Mouse (Mus musculus): Measurements from ENCODE around the gene Foxj3. TPM values are rescaled to one million over a fixed set of nuclear protein-coding genes. Genes with fewer than 3 reads are reported as not detected.
"Not testable (repeated sequence)": the region's sequence is repeated elsewhere in the genome, so short reads cannot be mapped to it uniquely, and the experiment has no call there.

Gene Foxj3
- 29.5 and 29.8 TPM in 2 replicates for polyA plus RNA-seq (2016; fragmentation: Nextera tagmentation; extraction: Ambion mirVana)

- peaks cover 12% of the 10 kb centered on the region; the same call in 1 of the 2 replicates for H3K4me1 ChIP-seq
- not testable (repeated sequence) for H3K4me3 ChIP-seq; H3K9me3 ChIP-seq; H3K36me3 ChIP-seq; H3K4me2 ChIP-seq (replicated peaks); H3K27me3 ChIP-seq; H3K9ac ChIP-seq; H3K27ac ChIP-seq; ATAC-seq (ENCODE audit: insufficient number of reproducible peaks, insufficient read depth, low FRiP score, low TSS enrichment)
- 90% methylated on average over 4 of the region's 4 CpGs for WGBS
These were observed at the start of gene Foxj3 for GRCm38 (mm10) chr4:119536615-119537014. Gene Foxj3, plus strand, starts transcription at chr4:119537004.

DNA sequence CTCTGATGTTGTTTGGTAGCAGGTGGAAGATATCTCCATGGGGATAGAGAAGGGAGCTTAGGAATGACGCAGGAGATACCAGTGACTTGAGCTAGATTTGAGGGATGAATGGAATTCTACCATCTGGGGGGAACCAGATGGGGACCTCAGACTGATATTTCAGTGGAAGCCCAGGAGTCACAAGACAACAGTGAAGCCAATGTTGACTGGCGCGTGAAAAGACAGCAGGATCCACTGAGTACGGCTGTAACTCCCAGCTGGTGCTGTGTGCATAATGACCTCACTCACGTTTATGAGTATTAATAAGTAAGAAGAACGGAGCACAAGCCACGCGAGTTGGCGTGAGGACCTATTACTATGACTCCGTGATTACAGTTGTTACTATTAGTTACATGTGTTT lies 47.1 kb upstream of the Foxj3 start:
- Histone ChIP-seq H3K9ac (no peak overlapping the region), H3K9me3 (no peaks in the 10 kb centered on the region), H3K27me3 (peaks cover 29% of the 10 kb centered on the region), H3K4me3 (no peak overlapping the region), H3K36me3 (no peaks in the 10 kb centered on the region), H3K4me1 (peaks cover 3% of the 10 kb centered on the region; the same call in 1 of the 2 replicates), H3K27ac (no peak overlapping the region), H3K4me2 (replicated peaks) (no peak overlapping the region)
- no peak for ATAC-seq (ENCODE audit: insufficient number of reproducible peaks, insufficient read depth, low FRiP score, low TSS enrichment)
- 92% methylated on average over 10 of the region's 10 CpGs for WGBS

DNA sequence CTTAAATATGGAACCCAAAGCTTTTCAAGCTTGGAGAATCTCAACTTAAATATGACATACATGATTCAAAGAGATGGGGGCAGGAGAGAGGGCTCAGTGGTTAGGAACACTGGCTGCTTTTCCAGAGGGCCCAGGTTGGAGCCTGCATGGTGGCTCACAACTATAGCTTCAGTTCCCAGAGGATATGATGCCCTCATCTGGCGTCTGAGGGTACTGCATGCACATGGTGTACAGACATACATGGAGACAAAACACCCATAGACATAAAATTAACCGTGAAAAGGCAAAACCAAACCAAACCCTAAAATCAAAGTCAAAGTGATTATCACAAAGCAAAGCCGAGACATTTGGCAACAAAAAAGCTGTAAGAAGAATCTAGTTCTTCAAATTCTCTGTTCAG lies 46.0 kb upstream of the Foxj3 start:
- peaks cover 3% of the 10 kb centered on the region; the same call in 1 of the 2 replicates for H3K4me1 ChIP-seq
- H3K4me3 ChIP-seq: no peak overlapping the region
- no peak overlapping the region for H3K4me2 ChIP-seq (replicated peaks)
- no peak overlapping the region for H3K9ac ChIP-seq
- no peak overlapping the region for H3K27ac ChIP-seq
- WGBS: 72% methylated on average over 3 of the region's 3 CpGs
- peaks cover 29% of the 10 kb centered on the region for H3K27me3 ChIP-seq
- ATAC-seq (ENCODE audit: insufficient number of reproducible peaks, insufficient read depth, low FRiP score, low TSS enrichment): no peak
- H3K9me3 ChIP-seq: no peaks in the 10 kb centered on the region
- no peaks in the 10 kb centered on the region for H3K36me3 ChIP-seq

- Histone ChIP-seq H3K4me2 (replicated peaks) (peak within 1 kb of the TSS; percentile 95), H3K4me1 (peaks cover 3% of the 10 kb centered on the region; the same call in 1 of the 2 replicates), H3K9me3 (no peaks in the 10 kb centered on the region), H3K27me3 (peaks cover 33% of the 10 kb centered on the region), H3K27ac (no peak within 1 kb of the TSS), H3K36me3 (no peaks in the 10 kb centered on the region), H3K4me3 (peak within 1 kb of the TSS; percentile 58), H3K9ac (peak within 1 kb of the TSS; percentile 61)
- ATAC-seq (ENCODE audit: insufficient number of reproducible peaks, insufficient read depth, low FRiP score, low TSS enrichment): peak; percentile 77; the same call in 1 of the 2 replicates
- under 1% methylated on average over 77 of the region's 77 CpGs for WGBS
These were observed 44.4 kb upstream of the Foxj3 start, which contains the start of gene Rimkla for GRCm38 (mm10) chr4:119492291-119492932. Gene Rimkla, minus strand, starts transcription at chr4:119492628.

DNA sequence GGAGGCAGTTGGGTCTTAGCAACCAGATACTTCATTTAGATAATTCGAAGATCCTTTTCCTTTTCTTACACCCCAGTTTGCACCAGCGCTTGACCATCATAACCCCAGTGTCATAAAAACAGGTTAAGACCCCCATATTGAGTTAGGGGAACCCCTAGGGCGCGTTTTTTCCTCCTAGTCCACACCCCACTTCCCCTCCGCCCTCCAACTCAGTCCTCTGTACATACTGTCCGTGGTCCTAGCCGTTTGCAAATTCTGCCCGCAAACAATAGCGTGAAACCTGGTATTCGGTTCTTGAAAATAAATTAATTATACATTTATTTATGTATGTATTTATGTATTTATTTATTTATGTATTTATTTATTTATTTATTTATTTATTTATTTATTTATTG lies 43.9 kb upstream of the Foxj3 start:
- no peak for ATAC-seq (ENCODE audit: insufficient number of reproducible peaks, insufficient read depth, low FRiP score, low TSS enrichment)
- H3K4me3 ChIP-seq: peak overlapping the region; percentile 58
- no peaks in the 10 kb centered on the region for H3K9me3 ChIP-seq
- H3K36me3 ChIP-seq: no peaks in the 10 kb centered on the region
- no peak overlapping the region for H3K9ac ChIP-seq
- peak overlapping the region; percentile 95 for H3K4me2 ChIP-seq (replicated peaks)
- H3K27ac ChIP-seq: no peak overlapping the region
- H3K27me3 ChIP-seq: peaks cover 33% of the 10 kb centered on the region
- peaks cover 3% of the 10 kb centered on the region; the same call in 1 of the 2 replicates for H3K4me1 ChIP-seq
- 37% methylated on average over 10 of the region's 10 CpGs for WGBS

DNA sequence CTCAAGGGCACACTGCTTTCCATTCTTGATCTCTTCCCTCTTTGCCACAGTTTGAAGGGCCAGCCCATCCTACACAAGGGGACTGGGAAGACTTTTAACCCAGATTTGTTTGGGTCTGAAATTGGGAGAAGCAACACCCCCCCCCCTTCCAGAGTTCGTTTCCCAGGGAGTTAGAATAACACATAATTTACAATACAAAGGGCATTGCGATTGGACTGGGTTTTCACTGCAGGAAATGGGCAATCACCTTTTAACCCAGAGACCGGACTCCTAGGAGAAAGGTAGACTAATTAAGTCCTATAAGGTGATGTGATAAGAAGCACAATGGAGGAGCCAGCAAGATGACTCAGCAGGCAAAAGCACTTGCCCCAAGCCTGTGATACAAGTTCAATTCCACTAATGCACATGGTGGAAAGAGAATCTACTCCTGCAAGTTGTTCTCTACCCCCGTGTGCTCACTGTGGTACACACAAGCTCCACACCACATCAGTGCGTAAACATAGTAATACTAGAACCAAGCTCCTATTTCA lies 38.4 kb upstream of the Foxj3 start:
- H3K27me3 ChIP-seq: peaks cover 12% of the 10 kb centered on the region; the same call in 1 of the 2 replicates
- H3K4me1 ChIP-seq: no peaks in the 10 kb centered on the region
- no peak overlapping the region for H3K4me3 ChIP-seq
- no peak overlapping the region for H3K9ac ChIP-seq
- H3K27ac ChIP-seq: no peak overlapping the region
- H3K9me3 ChIP-seq: no peaks in the 10 kb centered on the region
- 61% methylated on average over 5 of the region's 5 CpGs for WGBS
- no peak for ATAC-seq (ENCODE audit: insufficient number of reproducible peaks, insufficient read depth, low FRiP score, low TSS enrichment)
- H3K36me3 ChIP-seq: no peaks in the 10 kb centered on the region
- H3K4me2 ChIP-seq (replicated peaks): no peak overlapping the region

- Histone ChIP-seq H3K36me3 (no peaks in the 10 kb centered on the region), H3K4me2 (replicated peaks) (no peak overlapping the region), H3K9ac (no peak overlapping the region), H3K9me3 (no peaks in the 10 kb centered on the region), H3K27ac (no peak overlapping the region), H3K4me1 (no peaks in the 10 kb centered on the region), H3K4me3 (no peak overlapping the region), H3K27me3 (no peaks in the 10 kb centered on the region)
- no peak for ATAC-seq (ENCODE audit: insufficient number of reproducible peaks, insufficient read depth, low FRiP score, low TSS enrichment)
- WGBS: 69% methylated on average over 2 of the region's 2 CpGs
These were observed 25.2 kb upstream of the Foxj3 start for GRCm38 (mm10) chr4:119511591-119511990.

DNA sequence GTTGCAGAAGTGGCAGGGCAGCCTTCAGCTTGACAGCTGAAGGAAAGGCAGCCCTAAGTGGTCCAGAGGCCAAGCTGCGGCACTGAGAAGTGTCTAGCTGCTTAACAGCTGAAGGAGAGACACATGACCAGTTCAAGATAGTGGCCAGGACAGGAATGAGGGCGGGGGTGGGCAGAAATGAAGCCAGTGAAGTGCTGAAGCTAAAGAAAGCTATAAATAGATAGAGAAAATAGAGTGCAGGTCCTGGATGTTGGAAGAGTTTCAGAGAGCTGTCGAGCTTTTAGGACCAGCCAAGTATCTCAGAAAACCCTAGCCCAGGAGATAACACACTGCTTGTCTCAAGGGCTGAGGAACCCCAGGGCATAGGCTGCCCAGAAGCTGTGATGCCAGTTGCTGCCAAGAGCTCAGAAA lies 24.1 kb upstream of the Foxj3 start:
- Histone ChIP-seq H3K27ac (no peak overlapping the region), H3K4me3 (no peak overlapping the region), H3K9ac (no peak overlapping the region), H3K4me2 (replicated peaks) (no peak overlapping the region), H3K27me3 (no peaks in the 10 kb centered on the region), H3K9me3 (no peaks in the 10 kb centered on the region), H3K4me1 (no peaks in the 10 kb centered on the region), H3K36me3 (no peaks in the 10 kb centered on the region)
- 68% methylated on average over 3 of the region's 3 CpGs for WGBS
- no peak for ATAC-seq (ENCODE audit: insufficient number of reproducible peaks, insufficient read depth, low FRiP score, low TSS enrichment)

GRCm38 (mm10) chr4:119523575-119523974 lies 13.2 kb upstream of the Foxj3 start:
- no peaks in the 10 kb centered on the region for H3K9me3 ChIP-seq
- no peaks in the 10 kb centered on the region for H3K27me3 ChIP-seq
- WGBS: 86% methylated on average over 4 of the region's 4 CpGs
- no peaks in the 10 kb centered on the region for H3K36me3 ChIP-seq
- ATAC-seq (ENCODE audit: insufficient number of reproducible peaks, insufficient read depth, low FRiP score, low TSS enrichment): no peak
- no peak overlapping the region for H3K27ac ChIP-seq
- no peak overlapping the region for H3K9ac ChIP-seq
- H3K4me3 ChIP-seq: no peak overlapping the region
- H3K4me1 ChIP-seq: no peaks in the 10 kb centered on the region
- no peak overlapping the region for H3K4me2 ChIP-seq (replicated peaks)

DNA sequence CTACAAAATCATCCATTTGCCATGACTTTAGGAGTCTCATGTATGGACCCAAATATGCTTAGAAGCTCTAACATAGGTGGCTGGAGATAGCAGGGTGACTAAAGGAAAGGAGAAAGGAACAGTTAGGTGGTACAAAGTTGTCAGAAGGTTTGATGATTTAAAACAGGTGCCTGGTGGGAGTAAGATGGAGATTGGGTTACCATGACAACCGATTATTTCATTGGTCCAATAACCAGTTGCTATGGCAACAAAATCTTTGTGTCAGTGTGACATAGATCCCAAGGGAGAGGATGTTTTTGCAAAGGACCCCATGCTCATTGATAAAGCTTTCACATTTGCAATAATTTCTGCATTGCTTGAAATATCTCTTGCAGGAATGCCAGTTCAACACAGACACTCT lies 12.8 kb upstream of the Foxj3 start:
- Histone ChIP-seq H3K9ac (no peak overlapping the region), H3K27me3 (no peaks in the 10 kb centered on the region), H3K9me3 (no peaks in the 10 kb centered on the region), H3K4me2 (replicated peaks) (no peak overlapping the region), H3K27ac (no peak overlapping the region), H3K4me1 (no peaks in the 10 kb centered on the region), H3K4me3 (no peak overlapping the region), H3K36me3 (no peaks in the 10 kb centered on the region)
- 67% methylated on average over 1 of the region's 1 CpGs for WGBS
- no peak for ATAC-seq (ENCODE audit: insufficient number of reproducible peaks, insufficient read depth, low FRiP score, low TSS enrichment)

- H3K9me3 ChIP-seq: no peaks in the 10 kb centered on the region
- H3K4me3 ChIP-seq: no peak overlapping the region
- no peaks in the 10 kb centered on the region for H3K4me1 ChIP-seq
- no peaks in the 10 kb centered on the region for H3K36me3 ChIP-seq
- 83% methylated on average over 2 of the region's 2 CpGs for WGBS
- no peak for ATAC-seq (ENCODE audit: insufficient number of reproducible peaks, insufficient read depth, low FRiP score, low TSS enrichment)
- H3K27ac ChIP-seq: no peak overlapping the region
- H3K4me2 ChIP-seq (replicated peaks): no peak overlapping the region
- H3K9ac ChIP-seq: no peak overlapping the region
- no peaks in the 10 kb centered on the region for H3K27me3 ChIP-seq
These were observed 12.3 kb upstream of the Foxj3 start for GRCm38 (mm10) chr4:119524466-119524865.

GRCm38 (mm10) chr4:119526329-119526845 lies 10.4 kb upstream of the Foxj3 start:
- H3K9me3 ChIP-seq: no peaks in the 10 kb centered on the region
- no peaks in the 10 kb centered on the region for H3K4me1 ChIP-seq
- H3K9ac ChIP-seq: no peak overlapping the region
- H3K27me3 ChIP-seq: no peaks in the 10 kb centered on the region
- no peak overlapping the region for H3K4me3 ChIP-seq
- H3K27ac ChIP-seq: no peak overlapping the region
- H3K4me2 ChIP-seq (replicated peaks): no peak overlapping the region
- no peaks in the 10 kb centered on the region for H3K36me3 ChIP-seq
- ATAC-seq (ENCODE audit: insufficient number of reproducible peaks, insufficient read depth, low FRiP score, low TSS enrichment): no peak

Data from embryonic facial prominence, embryonic 12.5 days (tissue).